Mouse (Mus musculus) MEL (cell line): ENCODE measurements around the gene Rapgef4.

ENCODE experiments used
- POLR2A ChIP-seq, 2 experiments: IDR thresholded peaks; 2 replicates each; pipeline ENCODE4 v1.6.1; 2011 to 2012; ENCODE audit warnings: low read length in 2 of 2, mild to moderate bottlenecking in 2 of 2, control low read depth in 1 of 2, improper control_type of control experiment in 1 of 2, low read depth in 1 of 2, moderate library complexity in 1 of 2; ENCODE audit not compliant: control insufficient read depth in 1 of 2, insufficient read depth in 1 of 2, poor library complexity in 1 of 2
- UBTF ChIP-seq: IDR thresholded peaks from 2 replicates; pipeline ENCODE4 v1.6.1; 2012; ENCODE audit warnings: low read depth, mild to moderate bottlenecking, inconsistent platforms, low read length, improper control_type of control experiment, moderate library complexity, borderline replicate concordance; ENCODE audit not compliant: insufficient read depth

DNA sequence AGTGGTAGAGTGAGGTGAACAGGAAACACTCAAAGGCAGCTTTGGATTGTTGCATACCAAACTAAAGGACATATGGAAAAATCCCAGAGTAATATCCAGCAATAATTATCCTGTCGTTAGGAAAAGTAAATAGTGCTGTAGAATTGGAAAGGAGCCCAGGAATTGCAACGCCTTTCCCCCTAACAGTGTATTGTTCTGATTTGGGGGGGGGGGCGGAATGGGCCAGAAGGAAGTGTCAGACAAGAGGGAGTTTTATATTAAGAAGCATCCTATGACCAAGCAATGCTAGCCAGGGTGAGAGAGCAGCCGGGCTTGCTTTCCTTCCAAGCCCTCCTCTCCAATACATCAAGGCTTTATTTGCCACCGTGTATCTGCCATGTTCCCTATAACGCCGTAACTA, 113.4 kb downstream of the Rapgef4 start:
- TF ChIP-seq UBTF: no peak
- no peak for TF ChIP-seq POLR2A (IDR thresholded peaks at IDR 0.05; ENCODE audit: control insufficient read depth in 1 of 2, insufficient read depth in 1 of 2, low read depth in 1 of 2, low read length in 2 of 2, poor library complexity in 1 of 2)
